Mouse (Mus musculus): ENCODE measurements at regions not wholly inside any gene's neighbourhood (a gene's known extent, or its start where the extent isn't known, plus 50 kb on each side); places are given as distances from the start of the nearest gene placed in this dataset.

GRCm38 (mm10) chr9:85452196-85452857 lies 125.2 kb upstream of the Tent5a start:
- no peak overlapping the region for H3K4me2 ChIP-seq (replicated peaks; ENCODE audit: low read depth, low read length)
- DNase-seq (ENCODE audit: low spot score) (no peak), ATAC-seq (ENCODE audit: low FRiP score) (no peak)
- no peaks in the 10 kb centered on the region for H3K27me3 ChIP-seq (ENCODE audit: control insufficient read depth, insufficient read depth, low read length)
- H3K4me1 ChIP-seq (replicated peaks; ENCODE audit: control insufficient read depth, insufficient read depth, low read length), result no peaks in the 10 kb centered on the region
- H3K36me3 ChIP-seq (ENCODE audit: control insufficient read depth, insufficient read depth, low read length), result no peaks in the 10 kb centered on the region
- WGBS, result 81% methylated on average over 8 of the region's 8 CpGs
- no peak overlapping the region for H3K27ac ChIP-seq (ENCODE audit: low read depth, low read length)
- no peak overlapping the region for H3K9ac ChIP-seq (ENCODE audit: low read depth, low read length)
- no peak overlapping the region for H3K4me3 ChIP-seq (ENCODE audit: low read depth, low read length)
- H3K9me3 ChIP-seq (ENCODE audit: control insufficient read depth, low read length), result no peaks in the 10 kb centered on the region

- 95% methylated on average over 5 of the region's 5 CpGs for WGBS
- H3K4me2 ChIP-seq (replicated peaks; ENCODE audit: low read depth, low read length), result no peak overlapping the region
- no peaks in the 10 kb centered on the region for H3K36me3 ChIP-seq (ENCODE audit: control insufficient read depth, insufficient read depth, low read length)
- ATAC-seq (ENCODE audit: low FRiP score) (no peak), DNase-seq (ENCODE audit: low spot score) (no peak)
- no peaks in the 10 kb centered on the region for H3K27me3 ChIP-seq (ENCODE audit: control insufficient read depth, insufficient read depth, low read length)
- H3K27ac ChIP-seq (ENCODE audit: low read depth, low read length), result no peak overlapping the region
- H3K9me3 ChIP-seq (ENCODE audit: control insufficient read depth, low read length), result no peaks in the 10 kb centered on the region
- no peak overlapping the region for H3K9ac ChIP-seq (ENCODE audit: low read depth, low read length)
- no peaks in the 10 kb centered on the region for H3K4me1 ChIP-seq (replicated peaks; ENCODE audit: control insufficient read depth, insufficient read depth, low read length)
- H3K4me3 ChIP-seq (ENCODE audit: low read depth, low read length), result no peak overlapping the region
Measured at GRCm38 (mm10) chr9:85451349-85451748, 124.2 kb upstream of the Tent5a start.

GRCm38 (mm10) chr9:85450877-85451276 lies 123.7 kb upstream of the Tent5a start:
- Histone ChIP-seq H3K36me3 (ENCODE audit: control insufficient read depth, insufficient read depth, low read length) (no peaks in the 10 kb centered on the region), H3K27me3 (ENCODE audit: control insufficient read depth, insufficient read depth, low read length) (no peaks in the 10 kb centered on the region), H3K9me3 (ENCODE audit: control insufficient read depth, low read length) (no peaks in the 10 kb centered on the region), H3K4me1 (replicated peaks; ENCODE audit: control insufficient read depth, insufficient read depth, low read length) (no peaks in the 10 kb centered on the region), H3K27ac (ENCODE audit: low read depth, low read length) (no peak overlapping the region), H3K4me3 (ENCODE audit: low read depth, low read length) (no peak overlapping the region), H3K4me2 (replicated peaks; ENCODE audit: low read depth, low read length) (no peak overlapping the region), H3K9ac (ENCODE audit: low read depth, low read length) (no peak overlapping the region)
- DNase-seq (ENCODE audit: low spot score) (no peak), ATAC-seq (ENCODE audit: low FRiP score) (no peak)

GRCm38 (mm10) chr9:85449493-85449892 lies 122.3 kb upstream of the Tent5a start:
- no peak overlapping the region for H3K4me3 ChIP-seq (ENCODE audit: low read depth, low read length)
- no peaks in the 10 kb centered on the region for H3K36me3 ChIP-seq (ENCODE audit: control insufficient read depth, insufficient read depth, low read length)
- 88% methylated on average over 2 of the region's 2 CpGs for WGBS
- H3K4me2 ChIP-seq (replicated peaks; ENCODE audit: low read depth, low read length), result no peak overlapping the region
- no peaks in the 10 kb centered on the region for H3K27me3 ChIP-seq (ENCODE audit: control insufficient read depth, insufficient read depth, low read length)
- no peak overlapping the region for H3K27ac ChIP-seq (ENCODE audit: low read depth, low read length)
- DNase-seq (ENCODE audit: low spot score) (no peak), ATAC-seq (ENCODE audit: low FRiP score) (no peak)
- H3K9me3 ChIP-seq (ENCODE audit: control insufficient read depth, low read length), result no peaks in the 10 kb centered on the region
- H3K9ac ChIP-seq (ENCODE audit: low read depth, low read length), result no peak overlapping the region
- no peaks in the 10 kb centered on the region for H3K4me1 ChIP-seq (replicated peaks; ENCODE audit: control insufficient read depth, insufficient read depth, low read length)

GRCm38 (mm10) chr9:85442761-85443505 lies 115.8 kb upstream of the Tent5a start:
- no peak overlapping the region for H3K9ac ChIP-seq (ENCODE audit: low read depth, low read length)
- WGBS, result 65% methylated on average over 4 of the region's 4 CpGs
- H3K4me1 ChIP-seq (replicated peaks; ENCODE audit: control insufficient read depth, insufficient read depth, low read length), result no peaks in the 10 kb centered on the region
- no peaks in the 10 kb centered on the region for H3K27me3 ChIP-seq (ENCODE audit: control insufficient read depth, insufficient read depth, low read length)
- ATAC-seq (ENCODE audit: low FRiP score) (peak; percentile 57; the same call in 1 of the 2 replicates), DNase-seq (ENCODE audit: low spot score) (no peak)
- H3K4me2 ChIP-seq (replicated peaks; ENCODE audit: low read depth, low read length), result no peak overlapping the region
- H3K36me3 ChIP-seq (ENCODE audit: control insufficient read depth, insufficient read depth, low read length), result no peaks in the 10 kb centered on the region
- no peaks in the 10 kb centered on the region for H3K9me3 ChIP-seq (ENCODE audit: control insufficient read depth, low read length)
- no peak overlapping the region for H3K4me3 ChIP-seq (ENCODE audit: low read depth, low read length)
- H3K27ac ChIP-seq (ENCODE audit: low read depth, low read length), result no peak overlapping the region

- no peak overlapping the region for H3K4me2 ChIP-seq (replicated peaks; ENCODE audit: low read depth, low read length)
- H3K36me3 ChIP-seq (ENCODE audit: control insufficient read depth, insufficient read depth, low read length), result no peaks in the 10 kb centered on the region
- no peak for DNase-seq (ENCODE audit: low spot score)
- ATAC-seq (ENCODE audit: low FRiP score), result no peak
- H3K9ac ChIP-seq (ENCODE audit: low read depth, low read length), result no peak overlapping the region
- H3K9me3 ChIP-seq (ENCODE audit: control insufficient read depth, low read length), result no peaks in the 10 kb centered on the region
- H3K27ac ChIP-seq (ENCODE audit: low read depth, low read length), result no peak overlapping the region
- WGBS, result 52% methylated on average over 1 of the region's 1 CpGs
- H3K27me3 ChIP-seq (ENCODE audit: control insufficient read depth, insufficient read depth, low read length), result no peaks in the 10 kb centered on the region
- no peaks in the 10 kb centered on the region for H3K4me1 ChIP-seq (replicated peaks; ENCODE audit: control insufficient read depth, insufficient read depth, low read length)
- H3K4me3 ChIP-seq (ENCODE audit: low read depth, low read length), result no peak overlapping the region
Measured at GRCm38 (mm10) chr9:85439664-85440063, 112.5 kb upstream of the Tent5a start.

- no peaks in the 10 kb centered on the region for H3K27me3 ChIP-seq (ENCODE audit: control insufficient read depth, insufficient read depth, low read length)
- H3K9me3 ChIP-seq (ENCODE audit: control insufficient read depth, low read length), result no peaks in the 10 kb centered on the region
- DNase-seq (ENCODE audit: low spot score) (no peak), ATAC-seq (ENCODE audit: low FRiP score) (no peak)
- WGBS, result 75% methylated on average over 2 of the region's 2 CpGs
- no peaks in the 10 kb centered on the region for H3K4me1 ChIP-seq (replicated peaks; ENCODE audit: control insufficient read depth, insufficient read depth, low read length)
- no peak overlapping the region for H3K27ac ChIP-seq (ENCODE audit: low read depth, low read length)
- H3K4me3 ChIP-seq (ENCODE audit: low read depth, low read length), result no peak overlapping the region
- no peak overlapping the region for H3K4me2 ChIP-seq (replicated peaks; ENCODE audit: low read depth, low read length)
- H3K36me3 ChIP-seq (ENCODE audit: control insufficient read depth, insufficient read depth, low read length), result no peaks in the 10 kb centered on the region
- H3K9ac ChIP-seq (ENCODE audit: low read depth, low read length), result no peak overlapping the region
Measured at GRCm38 (mm10) chr9:85432220-85432619, 105.1 kb upstream of the Tent5a start.

GRCm38 (mm10) chr9:85426809-85427208 lies 99.7 kb upstream of the Tent5a start:
- no peak overlapping the region for H3K9ac ChIP-seq (ENCODE audit: low read depth, low read length)
- WGBS, result 89% methylated on average over 4 of the region's 4 CpGs
- no peaks in the 10 kb centered on the region for H3K36me3 ChIP-seq (ENCODE audit: control insufficient read depth, insufficient read depth, low read length)
- no peak overlapping the region for H3K4me3 ChIP-seq (ENCODE audit: low read depth, low read length)
- H3K9me3 ChIP-seq (ENCODE audit: control insufficient read depth, low read length), result no peaks in the 10 kb centered on the region
- H3K4me2 ChIP-seq (replicated peaks; ENCODE audit: low read depth, low read length), result no peak overlapping the region
- no peaks in the 10 kb centered on the region for H3K4me1 ChIP-seq (replicated peaks; ENCODE audit: control insufficient read depth, insufficient read depth, low read length)
- H3K27ac ChIP-seq (ENCODE audit: low read depth, low read length), result no peak overlapping the region
- ATAC-seq (ENCODE audit: low FRiP score) (no peak), DNase-seq (ENCODE audit: low spot score) (no peak)
- no peaks in the 10 kb centered on the region for H3K27me3 ChIP-seq (ENCODE audit: control insufficient read depth, insufficient read depth, low read length)

- H3K9ac ChIP-seq (ENCODE audit: low read depth, low read length), result no peak overlapping the region
- no peaks in the 10 kb centered on the region for H3K27me3 ChIP-seq (ENCODE audit: control insufficient read depth, insufficient read depth, low read length)
- no peak overlapping the region for H3K4me2 ChIP-seq (replicated peaks; ENCODE audit: low read depth, low read length)
- H3K9me3 ChIP-seq (ENCODE audit: control insufficient read depth, low read length), result no peaks in the 10 kb centered on the region
- no peaks in the 10 kb centered on the region for H3K36me3 ChIP-seq (ENCODE audit: control insufficient read depth, insufficient read depth, low read length)
- 82% methylated on average over 2 of the region's 2 CpGs for WGBS
- no peak overlapping the region for H3K4me3 ChIP-seq (ENCODE audit: low read depth, low read length)
- ATAC-seq (ENCODE audit: low FRiP score), result no peak
- DNase-seq (ENCODE audit: low spot score), result no peak
- H3K4me1 ChIP-seq (replicated peaks; ENCODE audit: control insufficient read depth, insufficient read depth, low read length), result no peaks in the 10 kb centered on the region
- no peak overlapping the region for H3K27ac ChIP-seq (ENCODE audit: low read depth, low read length)
Measured at GRCm38 (mm10) chr9:85423908-85424307, 96.8 kb upstream of the Tent5a start.

Data from hindbrain, embryonic 11.5 days (tissue).